Mouse (Mus musculus): ENCODE data around the gene Nubpl. TPM values are rescaled to one million over a fixed set of nuclear protein-coding genes. Genes with fewer than 3 reads are reported as not detected.
"Not testable (repeated sequence)": the region's sequence is repeated elsewhere in the genome, so short reads cannot be mapped to it uniquely, and the experiment has no call there.

Gene Nubpl
- polyA plus RNA-seq, 1 experiment from 2014 or later, result 19.4 TPM

- DNase-seq (ENCODE audit: low spot score) (no peak), ATAC-seq (replicated peaks; ENCODE audit: low FRiP score) (no peak)
- H3K9ac ChIP-seq (ENCODE audit: low read length), result no peak overlapping the region
- H3K4me3 ChIP-seq (ENCODE audit: low read depth, low read length), result no peak overlapping the region
- no peak overlapping the region for H3K4me2 ChIP-seq (ENCODE audit: low read depth, low read length, severe bottlenecking)
- H3K27me3 ChIP-seq (ENCODE audit: control insufficient read depth, insufficient read depth, low read length), result no peaks in the 10 kb centered on the region
- H3K4me1 ChIP-seq (replicated peaks; ENCODE audit: control insufficient read depth, insufficient read depth, low read length), result no peaks in the 10 kb centered on the region
- no peaks in the 10 kb centered on the region for H3K9me3 ChIP-seq (ENCODE audit: control insufficient read depth, low read length)
- no peak overlapping the region for H3K27ac ChIP-seq (ENCODE audit: low read depth, low read length)
- no peaks in the 10 kb centered on the region for H3K36me3 ChIP-seq (ENCODE audit: control insufficient read depth, insufficient read depth, low read length)
These were observed 113.6 kb downstream of the Nubpl start for GRCm38 (mm10) chr12:52211144-52211543.

- Histone ChIP-seq H3K4me2 (ENCODE audit: low read depth, low read length, severe bottlenecking) (no peak overlapping the region), H3K4me1 (replicated peaks; ENCODE audit: control insufficient read depth, insufficient read depth, low read length) (no peaks in the 10 kb centered on the region), H3K27me3 (ENCODE audit: control insufficient read depth, insufficient read depth, low read length) (no peaks in the 10 kb centered on the region), H3K9me3 (ENCODE audit: control insufficient read depth, low read length) (no peaks in the 10 kb centered on the region), H3K9ac (ENCODE audit: low read length) (no peak overlapping the region), H3K36me3 (ENCODE audit: control insufficient read depth, insufficient read depth, low read length) (no peaks in the 10 kb centered on the region), H3K4me3 (ENCODE audit: low read depth, low read length) (no peak overlapping the region), H3K27ac (ENCODE audit: low read depth, low read length) (no peak overlapping the region)
- DNase-seq (ENCODE audit: low spot score) (no peak), ATAC-seq (replicated peaks; ENCODE audit: low FRiP score) (no peak)
- WGBS, result 88% methylated on average over 2 of the region's 2 CpGs
These were observed 117.3 kb downstream of the Nubpl start for GRCm38 (mm10) chr12:52214837-52215236.

- Histone ChIP-seq H3K27ac (ENCODE audit: low read depth, low read length) (no peak overlapping the region), H3K27me3 (ENCODE audit: control insufficient read depth, insufficient read depth, low read length) (no peaks in the 10 kb centered on the region), H3K4me1 (replicated peaks; ENCODE audit: control insufficient read depth, insufficient read depth, low read length) (no peaks in the 10 kb centered on the region), H3K4me3 (ENCODE audit: low read depth, low read length) (no peak overlapping the region), H3K36me3 (ENCODE audit: control insufficient read depth, insufficient read depth, low read length) (no peaks in the 10 kb centered on the region), H3K4me2 (ENCODE audit: low read depth, low read length, severe bottlenecking) (no peak overlapping the region), H3K9me3 (ENCODE audit: control insufficient read depth, low read length) (no peaks in the 10 kb centered on the region), H3K9ac (ENCODE audit: low read length) (no peak overlapping the region)
- 86% methylated on average over 4 of the region's 4 CpGs for WGBS
- DNase-seq (ENCODE audit: low spot score), result no peak
- ATAC-seq (replicated peaks; ENCODE audit: low FRiP score), result no peak
These were observed 127.4 kb downstream of the Nubpl start for GRCm38 (mm10) chr12:52224954-52225353.

- H3K9ac ChIP-seq (ENCODE audit: low read length), result no peak overlapping the region
- H3K4me2 ChIP-seq (ENCODE audit: low read depth, low read length, severe bottlenecking), result no peak overlapping the region
- no peaks in the 10 kb centered on the region for H3K9me3 ChIP-seq (ENCODE audit: control insufficient read depth, low read length)
- DNase-seq (ENCODE audit: low spot score) (no peak), ATAC-seq (replicated peaks; ENCODE audit: low FRiP score) (no peak)
- no peaks in the 10 kb centered on the region for H3K36me3 ChIP-seq (ENCODE audit: control insufficient read depth, insufficient read depth, low read length)
- no peak overlapping the region for H3K27ac ChIP-seq (ENCODE audit: low read depth, low read length)
- H3K27me3 ChIP-seq (ENCODE audit: control insufficient read depth, insufficient read depth, low read length), result no peaks in the 10 kb centered on the region
- H3K4me3 ChIP-seq (ENCODE audit: low read depth, low read length), result no peak overlapping the region
- 91% methylated on average over 3 of the region's 3 CpGs for WGBS
- no peaks in the 10 kb centered on the region for H3K4me1 ChIP-seq (replicated peaks; ENCODE audit: control insufficient read depth, insufficient read depth, low read length)
These were observed 131.2 kb downstream of the Nubpl start for GRCm38 (mm10) chr12:52228746-52229145.

- not testable (repeated sequence) for ATAC-seq (replicated peaks; ENCODE audit: low FRiP score); H3K27me3 ChIP-seq (ENCODE audit: control insufficient read depth, insufficient read depth, low read length); H3K27ac ChIP-seq (ENCODE audit: low read depth, low read length); H3K4me1 ChIP-seq (replicated peaks; ENCODE audit: control insufficient read depth, insufficient read depth, low read length); H3K4me3 ChIP-seq (ENCODE audit: low read depth, low read length); DNase-seq (ENCODE audit: low spot score); H3K36me3 ChIP-seq (ENCODE audit: control insufficient read depth, insufficient read depth, low read length); H3K9ac ChIP-seq (ENCODE audit: low read length); H3K4me2 ChIP-seq (ENCODE audit: low read depth, low read length, severe bottlenecking); H3K9me3 ChIP-seq (ENCODE audit: control insufficient read depth, low read length)
- WGBS, result 86% methylated on average over 1 of the region's 3 CpGs
These were observed 134.4 kb downstream of the Nubpl start for GRCm38 (mm10) chr12:52231929-52232328.

- no peak for DNase-seq (ENCODE audit: low spot score)
- H3K27ac ChIP-seq (ENCODE audit: low read depth, low read length), result no peak overlapping the region
- H3K27me3 ChIP-seq (ENCODE audit: control insufficient read depth, insufficient read depth, low read length), result no peaks in the 10 kb centered on the region
- no peaks in the 10 kb centered on the region for H3K9me3 ChIP-seq (ENCODE audit: control insufficient read depth, low read length)
- no peaks in the 10 kb centered on the region for H3K36me3 ChIP-seq (ENCODE audit: control insufficient read depth, insufficient read depth, low read length)
- WGBS, result 71% methylated on average over 2 of the region's 2 CpGs
- H3K4me2 ChIP-seq (ENCODE audit: low read depth, low read length, severe bottlenecking), result no peak overlapping the region
- ATAC-seq (replicated peaks; ENCODE audit: low FRiP score), result no peak
- H3K4me1 ChIP-seq (replicated peaks; ENCODE audit: control insufficient read depth, insufficient read depth, low read length), result no peaks in the 10 kb centered on the region
- no peak overlapping the region for H3K9ac ChIP-seq (ENCODE audit: low read length)
- H3K4me3 ChIP-seq (ENCODE audit: low read depth, low read length), result no peak overlapping the region
These were observed 145.2 kb downstream of the Nubpl start for GRCm38 (mm10) chr12:52242712-52243111.

GRCm38 (mm10) chr12:52247438-52247837 is 149.9 kb downstream of the Nubpl start:
- 95% methylated on average over 9 of the region's 9 CpGs for WGBS
- Histone ChIP-seq H3K4me3 (ENCODE audit: low read depth, low read length) (no peak overlapping the region), H3K27me3 (ENCODE audit: control insufficient read depth, insufficient read depth, low read length) (no peaks in the 10 kb centered on the region), H3K4me2 (ENCODE audit: low read depth, low read length, severe bottlenecking) (no peak overlapping the region), H3K27ac (ENCODE audit: low read depth, low read length) (no peak overlapping the region), H3K9me3 (ENCODE audit: control insufficient read depth, low read length) (no peaks in the 10 kb centered on the region), H3K36me3 (ENCODE audit: control insufficient read depth, insufficient read depth, low read length) (no peaks in the 10 kb centered on the region), H3K9ac (ENCODE audit: low read length) (no peak overlapping the region), H3K4me1 (replicated peaks; ENCODE audit: control insufficient read depth, insufficient read depth, low read length) (no peaks in the 10 kb centered on the region)
- no peak for DNase-seq (ENCODE audit: low spot score)
- ATAC-seq (replicated peaks; ENCODE audit: low FRiP score), result no peak

- Histone ChIP-seq H3K4me1 (replicated peaks; ENCODE audit: control insufficient read depth, insufficient read depth, low read length) (no peaks in the 10 kb centered on the region), H3K4me2 (ENCODE audit: low read depth, low read length, severe bottlenecking) (no peak overlapping the region), H3K27me3 (ENCODE audit: control insufficient read depth, insufficient read depth, low read length) (no peaks in the 10 kb centered on the region), H3K4me3 (ENCODE audit: low read depth, low read length) (no peak overlapping the region), H3K9me3 (ENCODE audit: control insufficient read depth, low read length) (no peaks in the 10 kb centered on the region), H3K36me3 (ENCODE audit: control insufficient read depth, insufficient read depth, low read length) (no peaks in the 10 kb centered on the region), H3K9ac (ENCODE audit: low read length) (no peak overlapping the region), H3K27ac (ENCODE audit: low read depth, low read length) (no peak overlapping the region)
- ATAC-seq (replicated peaks; ENCODE audit: low FRiP score) (no peak), DNase-seq (ENCODE audit: low spot score) (no peak)
- 81% methylated on average over 2 of the region's 2 CpGs for WGBS
These were observed 151.0 kb downstream of the Nubpl start for GRCm38 (mm10) chr12:52248531-52248930.

- WGBS, result 88% methylated on average over 5 of the region's 5 CpGs
- Histone ChIP-seq H3K4me2 (ENCODE audit: low read depth, low read length, severe bottlenecking) (no peak overlapping the region), H3K27me3 (ENCODE audit: control insufficient read depth, insufficient read depth, low read length) (no peaks in the 10 kb centered on the region), H3K9me3 (ENCODE audit: control insufficient read depth, low read length) (no peaks in the 10 kb centered on the region), H3K4me3 (ENCODE audit: low read depth, low read length) (no peak overlapping the region), H3K4me1 (replicated peaks; ENCODE audit: control insufficient read depth, insufficient read depth, low read length) (no peaks in the 10 kb centered on the region), H3K27ac (ENCODE audit: low read depth, low read length) (no peak overlapping the region), H3K36me3 (ENCODE audit: control insufficient read depth, insufficient read depth, low read length) (no peaks in the 10 kb centered on the region), H3K9ac (ENCODE audit: low read length) (no peak overlapping the region)
- no peak for ATAC-seq (replicated peaks; ENCODE audit: low FRiP score)
- DNase-seq (ENCODE audit: low spot score), result no peak
These were observed 156.6 kb downstream of the Nubpl start for GRCm38 (mm10) chr12:52254089-52254488.

Data from forebrain, embryonic 11.5 days (tissue).